Mouse (Mus musculus) testis, adult 2 months (tissue): ENCODE results near the gene E330034G19Rik. TPM values are rescaled to one million over a fixed set of nuclear protein-coding genes. Genes with fewer than 3 reads are reported as not detected.

Experiments used
- H3K27ac ChIP-seq: fragments of 200-500 bp; 2 replicates; pipeline ENCODE4 v1.5.1; 2012; ENCODE audit warnings: low read depth, low read length; ENCODE audit not compliant: control insufficient read depth, insufficient read depth
- H3K27me3 ChIP-seq: fragments of 200-500 bp; 2 replicates; pipeline ENCODE4 v1.6.1; 2012; ENCODE audit warnings: mild to moderate bottlenecking, low read length, moderate library complexity; ENCODE audit not compliant: control insufficient read depth, insufficient read depth
- H3K36me3 ChIP-seq: fragments of 200-500 bp; 2 replicates; pipeline ENCODE4 v1.6.1; 2012; ENCODE audit warnings: mild to moderate bottlenecking, low read length; ENCODE audit not compliant: control insufficient read depth, insufficient read depth
- H3K4me1 ChIP-seq: fragments of 200-500 bp; 2 replicates; pipeline ENCODE4 v1.6.1; 2012; ENCODE audit warnings: low read length; ENCODE audit not compliant: control insufficient read depth, insufficient read depth
- H3K4me3 ChIP-seq: fragments of 200-500 bp; 2 replicates; pipeline ENCODE4 v1.5.1; 2012; ENCODE audit warnings: low read depth, mild to moderate bottlenecking, low read length, moderate library complexity, mixed read lengths; ENCODE audit not compliant: control insufficient read depth
- CTCF ChIP-seq: fragments of 200-500 bp; IDR thresholded peaks from 2 replicates; pipeline ENCODE4 v1.5.1; 2012; ENCODE audit warnings: low read depth, mild to moderate bottlenecking, inconsistent platforms, low read length, moderate library complexity; ENCODE audit not compliant: control insufficient read depth, insufficient read depth, insufficient replicate concordance
- POLR2A ChIP-seq: fragments of 200-500 bp; IDR thresholded peaks from 2 replicates; pipeline ENCODE4 v1.6.1; 2012; ENCODE audit warnings: low read depth, mild to moderate bottlenecking, inconsistent platforms, low read length, moderate library complexity; ENCODE audit not compliant: control insufficient read depth
- polyA plus RNA-seq: library from polyadenylated mRNA; depleted of rRNA; stranded (reverse); fragments of >200 nt; gene quantifications from 2 replicates; pipeline ENCODE4 v1.2.3, GENCODE M21; 2012; rRNA removed

The E330034G19Rik gene
- 6.7 and 7.9 TPM in 2 replicates for polyA plus RNA-seq

GRCm38 (mm10) chr14:24292914-24293313 lies at the start of gene E330034G19Rik:
TSS of gene E330034G19Rik (plus strand) at chr14:24293214.
- Histone ChIP-seq H3K4me1 (peaks cover 4% of the 10 kb centered on the region), H3K27me3 (no peaks in the 10 kb centered on the region), H3K4me3 (peak within 1 kb of the TSS; percentile 76), H3K27ac (no peak within 1 kb of the TSS), H3K36me3 (no peaks in the 10 kb centered on the region)
- no peak for TF ChIP-seq CTCF
- TF ChIP-seq POLR2A, result no peak

- no peaks in the 10 kb centered on the region for H3K27me3 ChIP-seq
- H3K36me3 ChIP-seq, result no peaks in the 10 kb centered on the region
- H3K4me3 ChIP-seq, result peak overlapping the region; percentile 86
- TF ChIP-seq POLR2A, result no peak
- H3K4me1 ChIP-seq, result peaks cover 15% of the 10 kb centered on the region
- no peak overlapping the region for H3K27ac ChIP-seq
Measured at GRCm38 (mm10) chr14:24244330-24245176, 48.5 kb upstream of the E330034G19Rik start.

- peaks cover 15% of the 10 kb centered on the region for H3K4me1 ChIP-seq
Measured at GRCm38 (mm10) chr14:24245177-24246081, 47.6 kb upstream of the E330034G19Rik start, which contains the start of gene Dlg5. TSS of gene Dlg5 (minus strand) at chr14:24245920.

DNA sequence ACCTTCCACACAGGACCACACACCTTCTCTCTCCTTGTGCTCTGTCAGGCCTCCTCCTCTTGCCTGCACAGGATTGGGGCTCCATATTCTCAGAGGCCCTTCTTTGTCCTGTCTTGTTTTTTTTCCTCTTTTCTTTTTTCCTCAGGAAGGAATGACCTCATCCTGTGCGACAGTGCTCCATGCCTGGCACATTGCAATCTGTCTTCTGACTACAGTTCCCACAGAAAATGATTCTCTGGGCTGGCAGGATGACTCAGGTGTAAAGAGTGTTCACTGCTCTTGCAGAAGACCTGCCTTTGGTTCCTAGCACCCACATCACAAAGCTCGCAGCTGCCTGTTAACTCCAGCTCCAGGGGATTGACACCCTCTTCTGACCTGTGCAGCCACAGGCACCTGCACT lies 43.1 kb upstream of the E330034G19Rik start:
- Histone ChIP-seq H3K27ac (no peak overlapping the region), H3K27me3 (no peaks in the 10 kb centered on the region), H3K4me1 (peaks cover 6% of the 10 kb centered on the region), H3K4me3 (no peak overlapping the region), H3K36me3 (no peaks in the 10 kb centered on the region)
- TF ChIP-seq POLR2A (no peak), CTCF (no peak)

More at GRCm38 (mm10) chr14:24245177-24246081, 47.6 kb upstream of the E330034G19Rik start, which contains the start of gene Dlg5:
- Histone ChIP-seq H3K36me3 (no peaks in the 10 kb centered on the region), H3K27me3 (no peaks in the 10 kb centered on the region), H3K27ac (0 out of 2 replicates have a peak within 1 kb of the TSS, but pooled peaks have one; percentile 20), H3K4me3 (peak within 1 kb of the TSS; percentile 86)
- peak; percentile 39; the same call in 1 of the 2 replicates for TF ChIP-seq POLR2A
- no peak for TF ChIP-seq CTCF

DNA sequence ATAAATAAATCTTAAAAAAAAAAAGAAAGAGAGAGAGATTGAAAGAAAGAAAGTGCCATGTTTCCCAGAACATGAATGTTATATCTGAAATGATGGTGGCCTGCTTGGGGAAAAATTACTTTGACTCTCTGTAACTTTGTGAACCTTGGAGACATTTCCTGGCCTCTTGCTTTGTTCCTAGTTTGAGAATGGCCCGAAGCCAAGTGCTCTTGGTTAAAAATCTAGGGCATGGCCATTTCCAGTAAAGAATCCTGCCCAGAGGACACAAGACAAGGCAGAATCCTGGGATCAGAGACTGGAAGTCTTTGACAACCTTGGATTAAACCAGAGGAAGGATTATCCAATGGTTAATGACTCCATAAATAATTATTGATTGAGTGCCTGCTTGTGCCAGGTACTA lies 41.7 kb upstream of the E330034G19Rik start:
- Histone ChIP-seq H3K4me3 (no peak overlapping the region), H3K27ac (no peak overlapping the region), H3K4me1 (no peaks in the 10 kb centered on the region; the same call in 1 of the 2 replicates), H3K36me3 (no peaks in the 10 kb centered on the region), H3K27me3 (no peaks in the 10 kb centered on the region)
- TF ChIP-seq CTCF (no peak), POLR2A (no peak)

- Histone ChIP-seq H3K4me1 (no peaks in the 10 kb centered on the region), H3K27me3 (no peaks in the 10 kb centered on the region), H3K27ac (no peak overlapping the region), H3K4me3 (no peak overlapping the region), H3K36me3 (no peaks in the 10 kb centered on the region)
- TF ChIP-seq CTCF, result no peak
- no peak for TF ChIP-seq POLR2A
Measured at GRCm38 (mm10) chr14:24253611-24254202, 39.3 kb upstream of the E330034G19Rik start.
